Mouse (Mus musculus): ENCODE data around the gene Cd59b. TPM values are rescaled to one million over a fixed set of nuclear protein-coding genes. Genes with fewer than 3 reads are reported as not detected.

The Cd59b gene
- polyA plus RNA-seq, 1 experiment from 2014 or later: 4.7 TPM

GRCm38 (mm10) chr2:104133042-104133810, 63.6 kb downstream of the Cd59b start:
- no peak for ATAC-seq (ENCODE audit: extremely low read depth, insufficient number of reproducible peaks, low FRiP score, low TSS enrichment)
- Histone ChIP-seq H3K4me1 (peaks cover 29% of the 10 kb centered on the region), H3K27ac (replicated peaks) (no peak overlapping the region), H3K27me3 (replicated peaks) (0 out of 2 replicates have a peak, but pooled peaks cover 4% of the 10 kb centered on the region), H3K9me3 (no peaks in the 10 kb centered on the region), H3K4me2 (no peak overlapping the region), H3K9ac (no peak overlapping the region), H3K36me3 (no peaks in the 10 kb centered on the region), H3K4me3 (no peak overlapping the region)
- 19% methylated on average over 12 of the region's 12 CpGs for WGBS

- Histone ChIP-seq H3K9me3 (no peaks in the 10 kb centered on the region), H3K27me3 (replicated peaks) (0 out of 2 replicates have a peak, but pooled peaks cover 4% of the 10 kb centered on the region), H3K4me1 (peaks cover 28% of the 10 kb centered on the region), H3K4me3 (no peak overlapping the region), H3K36me3 (no peaks in the 10 kb centered on the region), H3K9ac (no peak overlapping the region), H3K27ac (replicated peaks) (no peak overlapping the region), H3K4me2 (no peak overlapping the region)
- 42% methylated on average over 8 of the region's 8 CpGs for WGBS
- no peak for ATAC-seq (ENCODE audit: extremely low read depth, insufficient number of reproducible peaks, low FRiP score, low TSS enrichment)
Observed at GRCm38 (mm10) chr2:104134150-104135056, 64.8 kb downstream of the Cd59b start.

- H3K27ac ChIP-seq (replicated peaks): no peak overlapping the region
- H3K4me3 ChIP-seq: no peak overlapping the region
- H3K27me3 ChIP-seq (replicated peaks): 0 out of 2 replicates have a peak, but pooled peaks cover 4% of the 10 kb centered on the region
- H3K36me3 ChIP-seq: no peaks in the 10 kb centered on the region
- peaks cover 15% of the 10 kb centered on the region for H3K4me1 ChIP-seq
- H3K4me2 ChIP-seq: no peak overlapping the region
- WGBS: 49% methylated on average over 2 of the region's 2 CpGs
- ATAC-seq (ENCODE audit: extremely low read depth, insufficient number of reproducible peaks, low FRiP score, low TSS enrichment): no peak
- H3K9me3 ChIP-seq: no peaks in the 10 kb centered on the region
- no peak overlapping the region for H3K9ac ChIP-seq
Observed at GRCm38 (mm10) chr2:104135920-104136319, 66.3 kb downstream of the Cd59b start.

Other genes starting within 250 kb of the Cd59b start
- gene Lmo2, start 111.9 kb upstream of the Cd59b start, polyA plus RNA-seq (2015; fragmentation: Nextera tagmentation; extraction: Ambion mirVana): 23.9 and 24.5 TPM in 2 replicates
- gene Fbxo3, start 42.1 kb upstream of the Cd59b start, polyA plus RNA-seq (2015; fragmentation: Nextera tagmentation; extraction: Ambion mirVana): 37.2 and 42.8 TPM in 2 replicates
- gene 4931422A03Rik, start 41.5 kb upstream of the Cd59b start, polyA plus RNA-seq (2015; fragmentation: Nextera tagmentation; extraction: Ambion mirVana): 1.6 and 1.9 TPM in 2 replicates
- not detected in 2 replicates for gene Gm10912, start 4.0 kb upstream of the Cd59b start, polyA plus RNA-seq (2015; fragmentation: Nextera tagmentation; extraction: Ambion mirVana)
- not detected in 2 replicates for gene Gm10799, start 1.3 kb upstream of the Cd59b start, polyA plus RNA-seq (2015; fragmentation: Nextera tagmentation; extraction: Ambion mirVana)
- gene Cd59a, start 26.0 kb downstream of the Cd59b start, polyA plus RNA-seq (2015; fragmentation: Nextera tagmentation; extraction: Ambion mirVana): 62.0 and 66.4 TPM in 2 replicates
- gene A930018P22Rik, start 52.9 kb downstream of the Cd59b start, polyA plus RNA-seq (2015; fragmentation: Nextera tagmentation; extraction: Ambion mirVana): 0.31 and 0.67 TPM in 2 replicates